Mouse (Mus musculus) cerebellum, adult 11-12 months (tissue): ENCODE measurements around the gene Acat2.
"Not testable (repeated sequence)": the region's sequence is repeated elsewhere in the genome, so short reads cannot be mapped to it uniquely, and the experiment has no call there.

Experiments
- DNase-seq: peaks from one replicate; pipeline ENCODE4 v3.0.0; 2022

The Acat2 gene

GRCm38 (mm10) chr17:12956664-12957063 lies 3.9 kb downstream of the Acat2 start:
- no peak for DNase-seq

GRCm38 (mm10) chr17:12949669-12950068 lies 10.9 kb downstream of the Acat2 start:
- no peak for DNase-seq

- DNase-seq = no peak
These were observed 17.9 kb downstream of the Acat2 start for GRCm38 (mm10) chr17:12942459-12943162.

GRCm38 (mm10) chr17:12941543-12942260 lies 18.8 kb downstream of the Acat2 start:
- DNase-seq = no peak

- peak; percentile 70 for DNase-seq
These were observed 20.3 kb downstream of the Acat2 start, which contains the start of gene Acat3 for GRCm38 (mm10) chr17:12940151-12940805. TSS of gene Acat3 (minus strand) at chr17:12940600.

- not testable (repeated sequence) for DNase-seq
These were observed 21.0 kb downstream of the Acat2 start for GRCm38 (mm10) chr17:12939377-12940148.

- DNase-seq = no peak
These were observed 22.5 kb downstream of the Acat2 start for GRCm38 (mm10) chr17:12938077-12938476.

- no peak for DNase-seq
These were observed 23.1 kb downstream of the Acat2 start for GRCm38 (mm10) chr17:12937412-12937970.

- no peak for DNase-seq
These were observed 24.8 kb downstream of the Acat2 start for GRCm38 (mm10) chr17:12935719-12936118.

GRCm38 (mm10) chr17:12931576-12931975 lies 29.0 kb downstream of the Acat2 start:
- DNase-seq = not testable (repeated sequence)

GRCm38 (mm10) chr17:12925703-12926180 lies 34.8 kb downstream of the Acat2 start:
- DNase-seq = no peak

GRCm38 (mm10) chr17:12925001-12925400 lies 35.5 kb downstream of the Acat2 start:
- no peak for DNase-seq

GRCm38 (mm10) chr17:12921073-12921472 lies 39.5 kb downstream of the Acat2 start:
- no peak for DNase-seq

- DNase-seq = no peak
These were observed 43.8 kb downstream of the Acat2 start for GRCm38 (mm10) chr17:12916588-12917380.

- DNase-seq = peak; percentile 99
These were observed 44.5 kb downstream of the Acat2 start, which contains the start of gene Mrpl18 for GRCm38 (mm10) chr17:12915881-12916583. TSS of gene Mrpl18 (minus strand) at chr17:12916345.

- DNase-seq = no peak
These were observed 45.1 kb downstream of the Acat2 start, which contains the start of gene Tcp1 for GRCm38 (mm10) chr17:12915488-12915880. TSS of gene Tcp1 (plus strand) at chr17:12915701.

- no peak for DNase-seq
These were observed 50.2 kb downstream of the Acat2 start for GRCm38 (mm10) chr17:12910391-12910790.

GRCm38 (mm10) chr17:12909361-12910280 lies 50.9 kb downstream of the Acat2 start, which contains the start of gene Pnldc1:
TSS of gene Pnldc1 (minus strand) at chr17:12910230.
- DNase-seq = no peak

- DNase-seq = no peak
These were observed 54.1 kb downstream of the Acat2 start for GRCm38 (mm10) chr17:12906436-12906835.
